Mouse (Mus musculus): ENCODE measurements around the gene Tex33. TPM values are rescaled to one million over a fixed set of nuclear protein-coding genes. Genes with fewer than 3 reads are reported as not detected.

The Tex33 gene
- total and polyA plus RNA-seq, 3 experiments: 4.3 to 4.7 TPM; not detected in 1

- no peak for TF ChIP-seq RAD21 (IDR thresholded peaks at IDR 0.05; ENCODE audit: low read depth, low read length)
- TF ChIP-seq KAT2A (conservative IDR thresholded peaks at IDR 0.05; ENCODE audit: low read depth, low read length): no peak
- TF ChIP-seq MYB (IDR thresholded peaks at IDR 0.05; ENCODE audit: low read depth, low read length): no peak
- TF ChIP-seq MAX (IDR thresholded peaks at IDR 0.05; ENCODE audit: low read length): no peak
- TF ChIP-seq MAFK (IDR thresholded peaks at IDR 0.05; ENCODE audit: borderline replicate concordance, low read depth, low read length): no peak
- TF ChIP-seq HCFC1 (IDR thresholded peaks at IDR 0.05; ENCODE audit: low read depth, low read length): no peak
- no peak for TF ChIP-seq POLR2A (IDR thresholded peaks at IDR 0.05; ENCODE audit: control insufficient read depth in 1 of 2, insufficient read depth in 1 of 2, low read depth in 1 of 2, low read length in 2 of 2, poor library complexity in 1 of 2)
- TF ChIP-seq MYC (IDR thresholded peaks at IDR 0.05; ENCODE audit: low read depth, low read length): no peak
- TF ChIP-seq CHD1 (IDR thresholded peaks at IDR 0.05; ENCODE audit: low read depth, low read length): no peak
- no peak for TF ChIP-seq TCF12 (IDR thresholded peaks at IDR 0.05; ENCODE audit: low read depth, low read length)
- TF ChIP-seq CTCF (IDR thresholded peaks at IDR 0.05 in 2 of 3, conservative IDR thresholded peaks at IDR 0.05 in 1 of 3; ENCODE audit: control insufficient read depth in 1 of 3, insufficient read depth in 1 of 3, low read depth in 2 of 3, low read length in 3 of 3, poor library complexity in 1 of 3, severe bottlenecking in 1 of 3): no peak
- no peak for TF ChIP-seq RCOR1 (IDR thresholded peaks at IDR 0.05; ENCODE audit: low read depth, low read length)
- TF ChIP-seq NRF1 (IDR thresholded peaks at IDR 0.05; ENCODE audit: insufficient read depth, low read depth, low read length, poor library complexity, severe bottlenecking): no peak
- no peak for TF ChIP-seq MAZ (IDR thresholded peaks at IDR 0.05; ENCODE audit: low read depth, low read length)
- no peak for TF ChIP-seq TBP (IDR thresholded peaks at IDR 0.05; ENCODE audit: low read depth, low read length)
- no peak for TF ChIP-seq MEF2A (IDR thresholded peaks at IDR 0.05; ENCODE audit: extremely low read depth, insufficient replicate concordance, low read depth, low read length, poor library complexity, severe bottlenecking)
- no peak for TF ChIP-seq POLR2AphosphoS2 (IDR thresholded peaks at IDR 0.05; ENCODE audit: low read length)
- no peak for TF ChIP-seq NELFE (IDR thresholded peaks at IDR 0.05; ENCODE audit: low read depth, low read length)
- TF ChIP-seq EP300 (IDR thresholded peaks at IDR 0.05; ENCODE audit: low read depth in 1 of 2, low read length in 2 of 2): no peak
- no peak for TF ChIP-seq BHLHE40 (IDR thresholded peaks at IDR 0.05; ENCODE audit: borderline replicate concordance, low read depth, low read length)
- H3K27ac ChIP-seq (ENCODE audit: control insufficient read depth, low read depth, low read length): no peak overlapping the region
- no peak overlapping the region for H3K4me3 ChIP-seq (ENCODE audit: control insufficient read depth in 1 of 2, insufficient read depth in 1 of 2, low read depth in 2 of 2, low read length in 2 of 2)
- no peak for DNase-seq (ENCODE audit: low read depth, low spot score)
- H3K9ac ChIP-seq (ENCODE audit: control insufficient read depth, low read depth, low read length, poor library complexity, severe bottlenecking): no peak overlapping the region
- peaks cover 0 to 7% of the 10 kb centered on the region in 2 experiments; a peak in 2 of 4 replicates for H3K36me3 ChIP-seq (ENCODE audit: control insufficient read depth in 1 of 2, insufficient read depth in 2 of 2, low read length in 2 of 2)
- H3K79me2 ChIP-seq (ENCODE audit: control insufficient read depth, insufficient read depth, low read length, poor library complexity): no peaks in the 10 kb centered on the region
- H3K27me3 ChIP-seq (ENCODE audit: control insufficient read depth in 1 of 2, insufficient read depth in 2 of 2, low read length in 2 of 2): no peaks in the 10 kb centered on the region
- peaks cover 13 to 16% of the 10 kb centered on the region in 2 experiments for H3K4me1 ChIP-seq (ENCODE audit: control insufficient read depth in 1 of 2, insufficient read depth in 2 of 2, low read length in 2 of 2)
- no peaks in the 10 kb centered on the region for H3K9me3 ChIP-seq (replicated peaks; ENCODE audit: insufficient read depth, low read length)
Observed at GRCm38 (mm10) chr15:78442231-78442630, 46.5 kb upstream of the Tex33 start.

- no peak overlapping the region for H3K4me3 ChIP-seq (ENCODE audit: control insufficient read depth in 1 of 2, insufficient read depth in 1 of 2, low read depth in 2 of 2, low read length in 2 of 2)
- no peaks in the 10 kb centered on the region for H3K9me3 ChIP-seq (replicated peaks; ENCODE audit: insufficient read depth, low read length)
- peaks cover 13 to 21% of the 10 kb centered on the region in 2 experiments for H3K4me1 ChIP-seq (ENCODE audit: control insufficient read depth in 1 of 2, insufficient read depth in 2 of 2, low read length in 2 of 2)
- peaks cover 0 to 7% of the 10 kb centered on the region in 2 experiments; a peak in 2 of 4 replicates for H3K36me3 ChIP-seq (ENCODE audit: control insufficient read depth in 1 of 2, insufficient read depth in 2 of 2, low read length in 2 of 2)
- H3K27me3 ChIP-seq (ENCODE audit: control insufficient read depth in 1 of 2, insufficient read depth in 2 of 2, low read length in 2 of 2): no peaks in the 10 kb centered on the region
- no peak overlapping the region for H3K27ac ChIP-seq (ENCODE audit: control insufficient read depth, low read depth, low read length)
- DNase-seq (ENCODE audit: low read depth, low spot score): no peak
- H3K9ac ChIP-seq (ENCODE audit: control insufficient read depth, low read depth, low read length, poor library complexity, severe bottlenecking): no peak overlapping the region
- TF ChIP-seq MAX (IDR thresholded peaks at IDR 0.05; ENCODE audit: low read length): no peak
- TF ChIP-seq SMC3 (IDR thresholded peaks at IDR 0.05; ENCODE audit: low read depth, low read length): no peak
- no peaks in the 10 kb centered on the region for H3K79me2 ChIP-seq (ENCODE audit: control insufficient read depth, insufficient read depth, low read length, poor library complexity)
Observed at GRCm38 (mm10) chr15:78438973-78439372, 43.3 kb upstream of the Tex33 start.

Measured in MEL (cell line).